ENCODE assay signal across 8 mouse cellular contexts in genomic region chr1:193324224-193324623, GRCm38 (mm10).
A peak's percentile ranks its signal among the peaks of the same experiment; 100 is the strongest.
DNase-seq lines count a peak whose midpoint lies in the region.
"Had no signal": no experiment of that assay in that cellular context is flagged by ENCODE, and none has a peak within 500 bp of the region (broad histone marks: within the 10 kb centered on the region; RNA-seq: fewer than 3 reads in every experiment).

No protein-coding gene starts in this region.

- peak; percentile 68 for DNase-seq in kidney, adult 9 months
- DNase-seq in kidney, adult 11 months, result no peak
- peak; percentile 52 for DNase-seq in CD4-positive helper T cell, adult 2 months (ENCODE audit: low read depth, low spot score)
- DNase-seq in NIH3T3 (ENCODE audit: low read depth), result peak; percentile 28
- peak; percentile 25 for DNase-seq in forelimb bud, embryonic 11.5 days (ENCODE audit: low read depth, low spot score)
- peak; percentile 71 for DNase-seq in naive thymus-derived CD4-positive, alpha-beta T cell, adult 2 months (ENCODE audit: low read depth)
- DNase-seq in urinary bladder, postnatal 10 days (ENCODE audit: low spot score), result no peak
- DNase-seq: liver, embryonic 13.5 days had no signal

Comparison
In these comparisons a context has a peak if more than half of its experiments do, and no peak if none do; other contexts are left out.
1. DNase-seq: peak in kidney, adult 9 months (single experiment), CD4-positive helper T cell, adult 2 months (single experiment), NIH3T3 (single experiment), forelimb bud, embryonic 11.5 days (single experiment) and naive thymus-derived CD4-positive, alpha-beta T cell, adult 2 months (single experiment); none in kidney, adult 11 months (single experiment) and urinary bladder, postnatal 10 days (single experiment).